Mouse (Mus musculus) liver, embryonic 14.5 days (tissue): Measurements from ENCODE around the gene Khdrbs1.

ENCODE experiments used
- CTCF ChIP-seq: IDR thresholded peaks from 2 replicates; pipeline ENCODE4 v1.5.1; 2016; ENCODE audit warnings: antibody characterized with exemption, low read depth, control low read depth
- EP300 ChIP-seq: IDR thresholded peaks from 2 replicates; pipeline ENCODE4 v1.6.1; 2016; ENCODE audit warnings: antibody characterized with exemption, low read depth

GRCm38 (mm10) chr4:129681837-129682236, 60.3 kb downstream of the Khdrbs1 start:
- peak; percentile 51 for TF ChIP-seq CTCF
- TF ChIP-seq EP300: no peak
